Mouse (Mus musculus): ENCODE results near the gene Abcc1.

Abcc1 gene

GRCm38 (mm10) chr16:14501649-14502360 lies 140.4 kb downstream of the Abcc1 start:
- DNase-seq (ENCODE audit: low read depth, low spot score): no peak

- no peak for DNase-seq (ENCODE audit: low read depth, low spot score)
Measured at GRCm38 (mm10) chr16:14506461-14506860, 145.1 kb downstream of the Abcc1 start.

Measured in ZHBTc4 (cell line).